Mouse (Mus musculus) kidney, embryonic 14.5 days (tissue): ENCODE data around the gene Nkx2-5. TPM values are rescaled to one million over a fixed set of nuclear protein-coding genes. Genes with fewer than 3 reads are reported as not detected.
A peak's percentile ranks its signal among the peaks of the same experiment; 100 is the strongest.

Experiments
- ATAC-seq: fragments of 200-750 bp; cut with Nextera tagmentation; 2 replicates; pipeline ENCODE4 v1.8.0; 2017; ENCODE audit warnings: moderate number of reproducible peaks, mild to moderate bottlenecking, moderate TSS enrichment, moderate library complexity; ENCODE audit not compliant: low FRiP score, low TSS enrichment
- H3K27ac ChIP-seq: fragments of 300-500 bp; sonication (generic); 2 replicates; pipeline ENCODE4 v1.5.1; 2014; ENCODE audit warnings: low read depth, mild to moderate bottlenecking, low read length, moderate library complexity, mixed read lengths
- H3K27me3 ChIP-seq: fragments of 300-500 bp; sonication (generic); 2 replicates; pipeline ENCODE4 v1.6.1; 2014; ENCODE audit warnings: mild to moderate bottlenecking, low read length; ENCODE audit not compliant: control insufficient read depth, insufficient read depth
- H3K36me3 ChIP-seq: fragments of 300-500 bp; sonication (generic); 2 replicates; pipeline ENCODE4 v1.6.1; 2014; ENCODE audit warnings: low read length, mixed read lengths; ENCODE audit not compliant: control insufficient read depth, insufficient read depth
- H3K4me1 ChIP-seq: fragments of 300-500 bp; sonication (generic); 2 replicates; pipeline ENCODE4 v1.6.1; 2014; ENCODE audit warnings: low read length, mixed read lengths; ENCODE audit not compliant: control insufficient read depth, insufficient read depth
- H3K4me2 ChIP-seq: fragments of 300-500 bp; sonication (generic); replicated peaks from 2 replicates; pipeline ENCODE4 v1.6.1; 2014; ENCODE audit warnings: low read depth, mild to moderate bottlenecking, low read length
- H3K4me3 ChIP-seq: fragments of 300-500 bp; sonication (generic); 2 replicates; pipeline ENCODE4 v1.5.1; 2014; ENCODE audit warnings: mild to moderate bottlenecking, low read length
- H3K9ac ChIP-seq: fragments of 300-500 bp; sonication (generic); 2 replicates; pipeline ENCODE4 v1.6.1; 2014; ENCODE audit warnings: low read depth, mild to moderate bottlenecking, low read length, moderate library complexity
- H3K9me3 ChIP-seq: fragments of 300-500 bp; sonication (generic); 2 replicates; pipeline ENCODE4 v1.6.1; 2016; ENCODE audit warnings: low read length; ENCODE audit not compliant: control insufficient read depth
- WGBS: fragments of 180-500 bp; shearing (Covaris S2); extraction: QIAGEN DNeasy Blood & Tissue Kit; methylation state at CpG from one replicate; pipeline ENCODE4 v1.1.7; 2014; 5-methylcytosine and 5-hydroxymethylcytosine counted together
- polyA plus RNA-seq: library from polyadenylated mRNA; unstranded; fragments of >200 nt; fragmentation: Nextera tagmentation; extraction: Ambion mirVana; gene quantifications from 2 replicates; pipeline ENCODE4 v1.2.1, GENCODE M21; 2014

Nkx2-5 gene
- polyA plus RNA-seq, 1 experiment from 2014 or later, result not detected

GRCm38 (mm10) chr17:26847801-26848200, 3.0 kb upstream of the Nkx2-5 start:
- Histone ChIP-seq H3K36me3 (no peaks in the 10 kb centered on the region), H3K4me2 (no peak overlapping the region), H3K9ac (no peak overlapping the region), H3K27me3 (peaks cover 93% of the 10 kb centered on the region), H3K4me1 (peaks cover 13% of the 10 kb centered on the region; the same call in 1 of the 2 replicates), H3K27ac (no peak overlapping the region), H3K9me3 (no peaks in the 10 kb centered on the region), H3K4me3 (no peak overlapping the region)
- no peak for ATAC-seq
- WGBS, result 0% methylated on average over 5 of the region's 5 CpGs

- H3K9ac ChIP-seq, result no peak overlapping the region
- ATAC-seq, result no peak
- whole genome bisulfite sequencing, result 4% methylated on average over 8 of the region's 8 CpGs
Observed at GRCm38 (mm10) chr17:26846411-26846810, 1.6 kb upstream of the Nkx2-5 start.

GRCm38 (mm10) chr17:26845149-26846050, 591 bp upstream of the Nkx2-5 start:
- Histone ChIP-seq H3K4me1 (peaks cover 9% of the 10 kb centered on the region; the same call in 1 of the 2 replicates), H3K36me3 (no peaks in the 10 kb centered on the region), H3K9ac (no peak overlapping the region), H3K27ac (no peak overlapping the region), H3K9me3 (no peaks in the 10 kb centered on the region), H3K4me2 (no peak overlapping the region), H3K27me3 (peaks cover 93% of the 10 kb centered on the region), H3K4me3 (no peak overlapping the region)
- no peak for ATAC-seq
- 3% methylated on average over 14 of the region's 14 CpGs for WGBS

More at GRCm38 (mm10) chr17:26846411-26846810, 1.6 kb upstream of the Nkx2-5 start:
- Histone ChIP-seq H3K4me1 (peaks cover 13% of the 10 kb centered on the region; the same call in 1 of the 2 replicates), H3K27me3 (peaks cover 93% of the 10 kb centered on the region), H3K4me3 (no peak overlapping the region), H3K4me2 (no peak overlapping the region), H3K36me3 (no peaks in the 10 kb centered on the region), H3K9me3 (no peaks in the 10 kb centered on the region), H3K27ac (no peak overlapping the region)

GRCm38 (mm10) chr17:26844371-26844851, 398 bp downstream of the Nkx2-5 start:
- Histone ChIP-seq H3K9ac (no peak overlapping the region), H3K4me1 (no peaks in the 10 kb centered on the region), H3K27ac (no peak overlapping the region), H3K9me3 (no peaks in the 10 kb centered on the region), H3K4me2 (no peak overlapping the region), H3K36me3 (no peaks in the 10 kb centered on the region), H3K27me3 (peaks cover 93% of the 10 kb centered on the region), H3K4me3 (peak overlapping the region; percentile 8; the same call in 1 of the 2 replicates)
- under 1% methylated on average over 36 of the region's 36 CpGs for WGBS
- ATAC-seq, result no peak

GRCm38 (mm10) chr17:26843696-26844236, 1.0 kb downstream of the Nkx2-5 start:
- H3K9me3 ChIP-seq, result no peaks in the 10 kb centered on the region
- H3K27me3 ChIP-seq, result peaks cover 95% of the 10 kb centered on the region
- WGBS, result under 1% methylated on average over 7 of the region's 7 CpGs
- H3K36me3 ChIP-seq, result no peaks in the 10 kb centered on the region
- H3K9ac ChIP-seq, result no peak overlapping the region
- H3K27ac ChIP-seq, result no peak overlapping the region
- H3K4me1 ChIP-seq, result no peaks in the 10 kb centered on the region
- no peak overlapping the region for H3K4me2 ChIP-seq
- H3K4me3 ChIP-seq, result no peak overlapping the region
- ATAC-seq, result no peak

GRCm38 (mm10) chr17:26843229-26843567, 1.6 kb downstream of the Nkx2-5 start:
- WGBS, result 2% methylated on average over 14 of the region's 14 CpGs
- H3K9ac ChIP-seq, result no peak overlapping the region
- no peaks in the 10 kb centered on the region for H3K36me3 ChIP-seq
- no peak overlapping the region for H3K4me3 ChIP-seq
- H3K27me3 ChIP-seq, result peaks cover 96% of the 10 kb centered on the region
- no peak overlapping the region for H3K4me2 ChIP-seq
- no peak for ATAC-seq
- H3K4me1 ChIP-seq, result no peaks in the 10 kb centered on the region
- H3K9me3 ChIP-seq, result no peaks in the 10 kb centered on the region
- H3K27ac ChIP-seq, result no peak overlapping the region

- no peaks in the 10 kb centered on the region for H3K9me3 ChIP-seq
- no peak overlapping the region for H3K9ac ChIP-seq
- 5% methylated on average over 9 of the region's 9 CpGs for WGBS
- H3K4me1 ChIP-seq, result no peaks in the 10 kb centered on the region
- H3K27ac ChIP-seq, result no peak overlapping the region
- no peak for ATAC-seq
- H3K36me3 ChIP-seq, result no peaks in the 10 kb centered on the region
- H3K4me2 ChIP-seq, result no peak overlapping the region
- H3K27me3 ChIP-seq, result peaks cover 94% of the 10 kb centered on the region
- no peak overlapping the region for H3K4me3 ChIP-seq
Observed at GRCm38 (mm10) chr17:26842431-26843228, 2.2 kb downstream of the Nkx2-5 start.

GRCm38 (mm10) chr17:26841981-26842380, 2.8 kb downstream of the Nkx2-5 start:
- ATAC-seq, result no peak
- no peak overlapping the region for H3K4me2 ChIP-seq
- WGBS, result 2% methylated on average over 5 of the region's 5 CpGs
- no peaks in the 10 kb centered on the region for H3K9me3 ChIP-seq
- no peak overlapping the region for H3K27ac ChIP-seq
- H3K36me3 ChIP-seq, result no peaks in the 10 kb centered on the region
- H3K27me3 ChIP-seq, result peaks cover 95% of the 10 kb centered on the region
- H3K9ac ChIP-seq, result no peak overlapping the region
- no peaks in the 10 kb centered on the region for H3K4me1 ChIP-seq
- no peak overlapping the region for H3K4me3 ChIP-seq
